Mouse (Mus musculus): ENCODE measurements around the gene Car5a. TPM values are rescaled to one million over a fixed set of nuclear protein-coding genes. Genes with fewer than 3 reads are reported as not detected.

Gene Car5a
- under 1 TPM in 1 of 2 experiments, not detected in 1; 0.40 TPM for polyA plus RNA-seq (2017; shearing (Covaris generic))

- no peak for ATAC-seq
Observed at GRCm38 (mm10) chr8:121944831-121945230, at the start of gene Car5a. Gene Car5a, minus strand, starts transcription at chr8:121944904.

- no peak for ATAC-seq
Observed at GRCm38 (mm10) chr8:121992911-121993310, 48.2 kb upstream of the Car5a start.

DNA sequence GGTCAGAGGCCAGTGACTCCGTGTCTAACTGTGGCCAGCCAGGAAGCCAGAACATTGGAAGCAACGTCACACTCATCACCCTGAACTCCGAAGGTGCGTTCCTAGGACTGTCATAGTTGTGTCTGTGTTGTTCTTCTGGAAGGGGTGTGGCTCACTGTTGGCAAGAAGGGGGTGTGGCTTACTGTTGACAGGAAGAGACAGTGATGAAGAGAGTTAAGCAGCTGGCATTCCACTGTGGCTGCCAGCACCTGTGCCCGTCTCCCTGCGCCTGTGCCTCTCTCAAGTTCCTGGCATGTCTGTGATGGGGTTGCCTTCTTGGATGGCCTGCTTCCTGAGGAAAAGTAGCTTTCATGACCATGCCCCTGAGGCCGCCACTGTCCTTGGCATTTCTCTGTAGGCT is 46.9 kb upstream of the Car5a start:
- ATAC-seq, result no peak

DNA sequence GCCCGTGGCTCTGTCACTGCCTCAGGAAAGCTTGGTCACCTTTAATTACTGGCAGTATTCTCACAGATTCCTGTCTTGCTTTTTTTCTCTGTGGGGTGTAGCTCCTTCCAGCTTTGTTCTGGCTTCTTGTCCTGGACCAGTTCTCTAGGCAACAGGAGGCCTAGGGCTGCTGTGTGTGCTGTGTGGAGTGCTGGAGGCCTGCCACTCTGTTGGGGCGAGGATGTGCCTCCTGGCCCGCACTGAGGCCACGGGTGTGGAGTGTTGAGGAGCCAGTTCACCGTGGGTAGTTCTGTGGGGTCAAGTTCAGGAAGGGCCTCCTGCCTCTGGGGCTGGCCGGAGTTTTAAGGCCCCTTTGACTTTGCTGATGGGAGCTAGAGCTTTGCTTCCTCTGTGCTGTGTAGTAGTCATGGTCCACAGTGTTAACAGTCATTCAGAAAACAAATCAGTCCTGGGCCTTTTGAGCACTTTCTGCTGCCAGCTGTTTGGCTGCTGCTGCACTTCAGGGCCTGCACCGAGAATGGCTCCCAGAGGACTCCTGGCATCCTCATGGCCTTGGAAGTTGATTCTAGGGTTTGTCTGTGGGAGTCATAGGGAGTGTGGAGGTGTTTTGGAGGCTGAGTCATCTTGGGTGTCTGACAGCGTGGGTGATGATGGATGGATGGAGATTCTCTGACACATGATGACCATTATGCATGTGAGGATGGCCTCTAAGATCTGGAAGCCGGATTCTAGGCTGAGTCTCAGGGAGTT is 46.0 kb upstream of the Car5a start:
- ATAC-seq, result no peak

GRCm38 (mm10) chr8:121987892-121988291 is 43.2 kb upstream of the Car5a start:
- no peak for ATAC-seq

- no peak for ATAC-seq
Observed at GRCm38 (mm10) chr8:121985673-121986072, 41.0 kb upstream of the Car5a start.

- ATAC-seq, result no peak
Observed at GRCm38 (mm10) chr8:121981520-121981895, 36.8 kb upstream of the Car5a start.

DNA sequence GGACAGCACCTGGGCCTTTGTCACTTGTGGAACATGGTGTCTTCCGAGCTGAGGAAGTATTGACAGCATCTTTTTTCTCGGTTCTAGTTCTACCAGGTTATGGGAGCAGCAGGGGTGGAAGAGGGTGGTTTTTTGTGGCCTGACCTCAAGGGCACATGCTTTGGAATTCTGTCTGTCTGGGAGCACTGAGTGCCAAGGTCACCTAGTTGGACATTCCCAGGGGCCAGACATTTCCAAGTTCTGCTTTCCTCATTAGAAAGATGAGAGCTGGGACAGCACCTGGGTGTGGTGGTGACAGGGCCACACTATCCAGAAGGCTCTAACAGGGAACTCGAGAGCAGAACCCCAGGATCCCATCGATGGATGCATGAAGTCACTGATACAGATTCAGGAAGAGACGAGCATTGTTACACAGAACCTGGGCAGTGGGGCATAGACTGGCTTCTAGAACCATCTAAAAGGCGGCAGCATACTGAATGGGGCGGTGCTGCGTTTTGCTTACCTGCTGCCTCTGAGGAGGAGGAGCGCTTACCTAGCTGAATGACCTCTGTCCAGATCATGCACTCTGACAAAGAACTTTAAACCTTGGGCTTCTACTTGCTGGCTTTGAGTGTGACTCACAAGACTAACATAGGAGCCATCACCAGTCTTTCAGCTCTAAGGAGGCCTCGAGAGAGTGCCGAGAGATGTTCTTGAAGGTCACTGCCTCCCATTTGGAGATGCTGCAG is 36.3 kb upstream of the Car5a start:
- ATAC-seq, result no peak

- ATAC-seq, result no peak
Observed at GRCm38 (mm10) chr8:121978670-121979069, 34.0 kb upstream of the Car5a start.

- ATAC-seq, result no peak
Observed at GRCm38 (mm10) chr8:121977819-121978590, 33.3 kb upstream of the Car5a start.

DNA sequence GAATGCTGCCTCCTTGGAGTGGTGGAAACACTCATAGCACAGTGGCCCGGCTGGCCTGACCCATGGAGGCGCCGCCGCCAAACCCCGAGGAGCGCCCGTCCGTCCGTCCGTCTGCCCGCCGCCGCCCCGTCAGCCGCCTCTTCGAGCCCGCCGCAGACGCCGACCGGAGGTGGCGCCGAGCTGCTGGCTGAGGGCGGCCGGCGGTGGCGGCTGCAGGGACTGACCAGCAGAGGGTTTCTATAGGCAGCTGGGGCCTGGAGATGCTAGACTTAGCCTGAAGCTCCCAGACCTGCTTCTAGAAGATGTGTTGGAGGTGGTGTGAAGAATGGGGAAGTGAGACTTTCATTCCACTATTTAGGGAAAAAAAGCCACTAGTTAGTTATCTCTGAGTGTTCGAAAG is 29.2 kb upstream of the Car5a start:
- ATAC-seq, result no peak

GRCm38 (mm10) chr8:121971488-121972058 is 26.9 kb upstream of the Car5a start:
- ATAC-seq, result no peak

DNA sequence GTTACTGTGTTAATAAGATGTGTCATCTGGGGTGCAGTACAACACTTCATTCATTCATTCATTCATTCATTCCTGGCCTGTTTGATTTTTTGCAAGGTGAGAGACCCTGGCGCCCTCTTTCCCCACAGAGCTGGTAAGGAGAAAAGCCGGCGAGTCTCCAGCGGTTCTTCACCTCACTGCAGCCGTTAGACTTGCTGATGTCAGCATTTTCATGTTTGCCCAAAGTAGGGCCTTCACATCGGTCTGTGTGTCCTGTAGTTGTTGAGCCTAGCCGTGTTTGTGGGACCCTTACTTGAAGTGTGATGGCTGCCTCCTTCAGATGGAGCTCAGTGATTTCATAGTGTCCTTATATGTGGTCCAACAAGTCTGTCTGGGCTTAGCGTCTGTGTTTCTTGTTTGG is 25.5 kb upstream of the Car5a start:
- no peak for ATAC-seq

- no peak for ATAC-seq
Observed at GRCm38 (mm10) chr8:121968542-121968941, 23.8 kb upstream of the Car5a start.

GRCm38 (mm10) chr8:121967977-121968376 is 23.3 kb upstream of the Car5a start:
- ATAC-seq, result no peak

GRCm38 (mm10) chr8:121966714-121967448 is 22.2 kb upstream of the Car5a start:
- no peak for ATAC-seq

DNA sequence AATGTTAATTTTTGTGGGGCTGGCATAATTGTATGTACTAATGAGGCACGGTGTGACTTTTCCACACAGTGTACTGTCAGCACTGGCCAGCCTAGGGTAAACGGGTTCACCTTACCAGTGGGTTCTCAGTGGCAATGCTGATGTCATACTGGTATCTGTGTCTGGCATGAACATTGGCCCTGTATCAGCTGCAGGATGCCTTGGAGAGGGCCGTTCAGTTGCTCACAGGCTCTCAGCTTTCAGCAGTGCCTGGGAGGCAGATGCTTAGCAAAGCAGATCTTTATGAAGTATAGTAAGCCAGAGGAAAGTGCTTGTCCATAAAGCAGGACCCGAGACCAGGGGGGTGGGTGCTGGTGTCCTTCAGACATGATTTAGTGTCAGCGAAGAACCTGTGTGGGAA is 21.4 kb upstream of the Car5a start:
- no peak for ATAC-seq

DNA sequence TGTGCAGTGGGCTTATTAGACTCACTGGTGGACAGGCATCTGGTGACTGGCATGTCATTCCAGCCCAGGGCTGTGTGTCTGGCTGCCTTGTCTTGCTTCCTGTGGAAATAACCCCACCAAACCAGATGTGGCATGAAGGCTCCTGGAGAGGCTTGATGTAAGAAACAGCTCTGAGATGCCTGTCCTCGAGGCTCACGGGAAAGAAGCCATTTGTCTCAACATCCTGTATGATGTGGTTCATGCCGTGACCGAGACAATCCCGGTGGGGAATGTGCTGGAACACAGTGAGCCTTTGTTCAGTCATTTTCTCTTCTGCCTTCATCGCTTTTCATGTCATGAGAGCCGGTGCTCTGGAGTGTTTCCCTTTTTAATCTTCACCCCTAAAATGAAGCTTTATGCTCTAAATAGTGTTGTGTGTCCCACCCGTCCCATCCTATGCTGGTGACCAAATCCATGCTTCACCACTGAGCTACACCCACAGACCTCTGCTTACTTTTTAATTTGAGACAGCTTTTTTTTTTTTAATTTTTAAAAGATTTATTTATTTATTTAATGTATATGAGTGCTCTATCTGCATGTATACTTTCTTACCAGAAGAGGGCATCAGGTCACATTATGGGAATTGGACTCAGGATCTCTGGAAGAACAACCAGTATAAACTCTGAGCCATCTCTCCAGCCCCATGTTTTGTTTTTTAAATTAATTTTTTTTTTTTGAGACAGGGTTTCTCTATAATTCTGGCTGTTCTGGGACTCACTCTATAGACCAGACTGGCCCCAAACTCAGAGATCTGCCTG is 20.2 kb upstream of the Car5a start:
- ATAC-seq, result no peak

DNA sequence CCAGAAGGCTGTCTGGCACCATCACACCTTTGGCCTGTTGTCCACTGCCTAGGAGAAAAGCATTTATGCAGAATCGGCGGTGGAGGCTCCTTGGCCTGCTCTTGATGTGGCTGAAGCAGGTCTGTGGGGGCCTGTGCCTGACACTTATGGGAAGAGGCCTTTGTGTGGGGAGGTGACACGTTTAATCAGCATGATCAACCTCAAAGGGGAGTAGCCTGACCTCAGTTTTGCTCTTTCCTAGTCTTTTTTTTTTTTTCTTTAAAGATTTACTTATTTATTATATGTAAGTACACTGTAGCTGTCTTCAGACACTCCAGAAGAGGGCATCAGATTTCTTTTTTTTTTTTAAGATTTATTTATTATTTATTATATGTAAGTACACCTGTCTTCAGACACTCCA is 18.2 kb upstream of the Car5a start:
- no peak for ATAC-seq

- no peak for ATAC-seq
Observed at GRCm38 (mm10) chr8:121958395-121958794, 13.7 kb upstream of the Car5a start.

- no peak for ATAC-seq
Observed at GRCm38 (mm10) chr8:121955825-121956500, 11.3 kb upstream of the Car5a start.
